Mouse (Mus musculus) MEL (cell line): ENCODE measurements around the gene Lifr. TPM values are rescaled to one million over a fixed set of nuclear protein-coding genes. Genes with fewer than 3 reads are reported as not detected.

Experiments
- DNase-seq: peaks from one replicate; pipeline ENCODE4 v3.0.0; 2011; ENCODE audit warnings: low read depth, low spot score
- H3K27ac ChIP-seq: 2 replicates; pipeline ENCODE4 v1.5.1; 2012; ENCODE audit warnings: low read depth, mild to moderate bottlenecking, control low read depth, low read length, moderate library complexity; ENCODE audit not compliant: control insufficient read depth
- H3K27me3 ChIP-seq, 2 experiments: fragments of 150-350 bp in 1 of 2; sonication (generic) in 1 of 2; 2 replicates each; pipeline ENCODE4 v1.6.1; 2012; ENCODE audit warnings: low read length in 2 of 2, mild to moderate bottlenecking in 2 of 2, improper control_type of control experiment in 1 of 2, moderate library complexity in 1 of 2; ENCODE audit not compliant: insufficient read depth in 2 of 2, control insufficient read depth in 1 of 2
- H3K36me3 ChIP-seq, 2 experiments: 2 replicates each; pipeline ENCODE4 v1.6.1; 2012 to 2014; ENCODE audit warnings: low read length in 2 of 2, improper control_type of control experiment in 1 of 2, inconsistent platforms in 1 of 2, mild to moderate bottlenecking in 1 of 2; ENCODE audit not compliant: insufficient read depth in 2 of 2, control insufficient read depth in 1 of 2
- H3K4me1 ChIP-seq, 2 experiments: fragments of 150-350 bp in 1 of 2; sonication (generic) in 1 of 2; 2 replicates each; pipeline ENCODE4 v1.6.1; 2012; ENCODE audit warnings: low read length in 2 of 2, improper control_type of control experiment in 1 of 2, mild to moderate bottlenecking in 1 of 2; ENCODE audit not compliant: insufficient read depth in 2 of 2, control insufficient read depth in 1 of 2
- H3K4me3 ChIP-seq, 2 experiments: fragments of 150-350 bp in 1 of 2; sonication (generic) in 1 of 2; 2 replicates each; pipeline ENCODE4 v1.5.1; 2012; ENCODE audit warnings: low read depth in 2 of 2, low read length in 2 of 2, mild to moderate bottlenecking in 2 of 2, moderate library complexity in 2 of 2, control low read depth in 1 of 2, improper control_type of control experiment in 1 of 2; ENCODE audit not compliant: control insufficient read depth in 1 of 2, insufficient read depth in 1 of 2
- H3K79me2 ChIP-seq: 2 replicates; pipeline ENCODE4 v1.6.1; 2012; ENCODE audit warnings: mild to moderate bottlenecking, low read length, moderate library complexity; ENCODE audit not compliant: control insufficient read depth, poor library complexity, insufficient read depth
- H3K9ac ChIP-seq: 2 replicates; pipeline ENCODE4 v1.6.1; 2012; ENCODE audit warnings: low read depth, mild to moderate bottlenecking, control low read depth, low read length, moderate library complexity; ENCODE audit not compliant: control insufficient read depth, poor library complexity, severe bottlenecking
- H3K9me3 ChIP-seq: fragments of 150-350 bp; sonication (generic); replicated peaks from 2 replicates; pipeline ENCODE4 v1.6.1; 2012; ENCODE audit warnings: mild to moderate bottlenecking, low read length, improper control_type of control experiment, moderate library complexity; ENCODE audit not compliant: insufficient read depth
- CHD1 ChIP-seq: IDR thresholded peaks from 2 replicates; pipeline ENCODE4 v1.6.1; 2012; ENCODE audit warnings: low read depth, mild to moderate bottlenecking, inconsistent platforms, low read length, improper control_type of control experiment
- EP300 ChIP-seq, 2 experiments: IDR thresholded peaks; 2 replicates each; pipeline ENCODE4 v1.6.1; 2011; ENCODE audit warnings: improper control_type of control experiment in 2 of 2, low read length in 2 of 2, low read depth in 1 of 2, mild to moderate bottlenecking in 1 of 2
- GATA1 ChIP-seq: IDR thresholded peaks from 2 replicates; pipeline ENCODE4 v1.6.1; 2011; ENCODE audit warnings: low read depth, low read length, improper control_type of control experiment
- HCFC1 ChIP-seq: IDR thresholded peaks from 2 replicates; pipeline ENCODE4 v1.6.1; 2012; ENCODE audit warnings: low read depth, mild to moderate bottlenecking, inconsistent platforms, low read length, improper control_type of control experiment, moderate library complexity
- JUND ChIP-seq: IDR thresholded peaks from 2 replicates; pipeline ENCODE4 v1.6.1; 2011; ENCODE audit warnings: low read depth, mild to moderate bottlenecking, improper control_type of control experiment, low read length
- KAT2A ChIP-seq: conservative IDR thresholded peaks from 2 replicates; pipeline ENCODE4 v1.6.1; 2012; ENCODE audit warnings: low read depth, low read length, improper control_type of control experiment, inconsistent platforms
- MYB ChIP-seq: IDR thresholded peaks from 2 replicates; pipeline ENCODE4 v1.6.1; 2011; ENCODE audit warnings: mild to moderate bottlenecking, low read depth, low read length, improper control_type of control experiment
- POLR2AphosphoS2 ChIP-seq: IDR thresholded peaks from 2 replicates; pipeline ENCODE4 v1.6.1; 2011; ENCODE audit warnings: low read length, improper control_type of control experiment
- RAD21 ChIP-seq: IDR thresholded peaks from 2 replicates; pipeline ENCODE4 v1.6.1; 2011; ENCODE audit warnings: mild to moderate bottlenecking, low read depth, low read length, improper control_type of control experiment
- RCOR1 ChIP-seq: IDR thresholded peaks from 2 replicates; pipeline ENCODE4 v1.6.1; 2012; ENCODE audit warnings: low read depth, mild to moderate bottlenecking, inconsistent platforms, low read length, improper control_type of control experiment
- SIN3A ChIP-seq: IDR thresholded peaks from 2 replicates; pipeline ENCODE4 v1.6.1; 2012; ENCODE audit warnings: low read length, improper control_type of control experiment, inconsistent platforms
- SMC3 ChIP-seq: IDR thresholded peaks from 2 replicates; pipeline ENCODE4 v1.6.1; 2011; ENCODE audit warnings: low read depth, low read length, improper control_type of control experiment
- TAL1 ChIP-seq: IDR thresholded peaks from 2 replicates; pipeline ENCODE4 v1.6.1; 2012; ENCODE audit warnings: mild to moderate bottlenecking, inconsistent platforms, low read length, moderate library complexity, mixed read lengths
- TBP ChIP-seq: IDR thresholded peaks from 2 replicates; pipeline ENCODE4 v1.8.0; 2011; ENCODE audit warnings: low read depth, low read length, improper control_type of control experiment
- TCF12 ChIP-seq: IDR thresholded peaks from 2 replicates; pipeline ENCODE4 v1.6.1; 2014; ENCODE audit warnings: low read depth, mild to moderate bottlenecking, inconsistent platforms, low read length, improper control_type of control experiment, moderate library complexity
- UBTF ChIP-seq: IDR thresholded peaks from 2 replicates; pipeline ENCODE4 v1.6.1; 2012; ENCODE audit warnings: low read depth, mild to moderate bottlenecking, inconsistent platforms, low read length, improper control_type of control experiment, moderate library complexity, borderline replicate concordance; ENCODE audit not compliant: insufficient read depth
- USF1 ChIP-seq: IDR thresholded peaks from 2 replicates; pipeline ENCODE4 v1.6.1; 2014; ENCODE audit warnings: low read depth, mild to moderate bottlenecking, inconsistent platforms, low read length, improper control_type of control experiment, moderate library complexity
- ZC3H11A ChIP-seq: IDR thresholded peaks from 2 replicates; pipeline ENCODE4 v1.6.1; 2012; ENCODE audit warnings: low read depth, mild to moderate bottlenecking, inconsistent platforms, low read length, improper control_type of control experiment
- ZKSCAN1 ChIP-seq: IDR thresholded peaks from 2 replicates; pipeline ENCODE4 v1.6.1; 2012; ENCODE audit warnings: low read depth, mild to moderate bottlenecking, inconsistent platforms, low read length, improper control_type of control experiment, moderate library complexity
- ZMIZ1 ChIP-seq: IDR thresholded peaks from 2 replicates; pipeline ENCODE4 v1.6.1; 2012; ENCODE audit warnings: low read depth, mild to moderate bottlenecking, inconsistent platforms, low read length, improper control_type of control experiment, moderate library complexity
- ZNF384 ChIP-seq: IDR thresholded peaks from 2 replicates; pipeline ENCODE4 v1.6.1; 2012; ENCODE audit warnings: low read depth, mild to moderate bottlenecking, inconsistent platforms, low read length, improper control_type of control experiment
- polyA plus RNA-seq, 2 experiments: library from polyadenylated mRNA; stranded (reverse) in 1 of 2; unstranded in 1 of 2; fragments of >175 nt in 1 of 2; fragments of >200 nt in 1 of 2; gene quantifications; 2 replicates each; pipeline versions ENCODE4 v1.2.1 to v1.2.4; 2012; ENCODE audit warnings: low replicate concordance in 2 of 2, low read depth in 1 of 2; ENCODE audit not compliant: insufficient read length in 2 of 2, insufficient read depth in 1 of 2, missing spikeins in 1 of 2
- total RNA-seq: library from RNA; depleted of rRNA; stranded (reverse); fragments of 300-350 nt; gene quantifications from 2 replicates; pipeline ENCODE4 v1.2.3, GENCODE M21; 2012; rRNA removed

The Lifr gene
- not detected in 2 replicates for total RNA-seq
- not detected for polyA plus RNA-seq

- Histone ChIP-seq H3K36me3 (no peaks in the 10 kb centered on the region), H3K79me2 (no peaks in the 10 kb centered on the region), H3K27me3 (no peaks in the 10 kb centered on the region), H3K9ac (no peak within 1 kb of the TSS), H3K9me3 (no peaks in the 10 kb centered on the region), H3K27ac (no peak within 1 kb of the TSS), H3K4me1 (peaks cover 0 to 1% of the 10 kb centered on the region in 2 experiments; a peak in 1 of 4 replicates), H3K4me3 (no peak within 1 kb of the TSS)
- TF ChIP-seq KAT2A (no peak), CHD1 (no peak), HCFC1 (no peak), TBP (no peak), USF1 (no peak), ZMIZ1 (no peak), SIN3A (no peak), ZNF384 (no peak), RAD21 (no peak), MYB (no peak), SMC3 (no peak)
- DNase-seq, result no peak
Measured at GRCm38 (mm10) chr15:7090211-7090765, at the start of gene Lifr. Gene Lifr, plus strand, starts transcription at chr15:7090614.

GRCm38 (mm10) chr15:7044081-7044749, 46.2 kb upstream of the Lifr start:
- no peak overlapping the region; the same call in 1 of the 2 replicates for H3K27ac ChIP-seq
- no peaks in the 10 kb centered on the region for H3K27me3 ChIP-seq
- 0 out of 4 replicates have a peak, but pooled peaks cover 0 to 11% of the 10 kb centered on the region in 2 experiments for H3K4me1 ChIP-seq
- no peak overlapping the region for H3K4me3 ChIP-seq
- no peaks in the 10 kb centered on the region for H3K9me3 ChIP-seq
- TF ChIP-seq UBTF, result no peak
- no peak for TF ChIP-seq POLR2AphosphoS2
- 0 out of 2 replicates have a peak, but pooled peaks have one; percentile 15 for TF ChIP-seq RCOR1
- no peak for TF ChIP-seq JUND
- TF ChIP-seq ZKSCAN1, result no peak
- peak; percentile 54 for TF ChIP-seq GATA1
- TF ChIP-seq EP300 (IDR thresholded peaks at IDR 0.05; ENCODE audit: low read depth in 1 of 2, low read length in 2 of 2), result peak; percentile 47 to 64
- peak; percentile 62 for TF ChIP-seq TAL1
- no peak for TF ChIP-seq KAT2A
- no peak for TF ChIP-seq ZC3H11A
- 0 out of 2 replicates have a peak, but pooled peaks have one; percentile 31 for TF ChIP-seq TCF12
- H3K79me2 ChIP-seq, result no peaks in the 10 kb centered on the region
- H3K9ac ChIP-seq, result no peak overlapping the region
- H3K36me3 ChIP-seq, result peaks cover 0 to 9% of the 10 kb centered on the region in 2 experiments; a peak in 2 of 4 replicates
- DNase-seq, result peak; percentile 61
